In genomic region chr7:126676207-126676606, GRCm38 (mm10) we compare ENCODE assay signal across 9 mouse cellular contexts. TPM values are rescaled to one million over a fixed set of nuclear protein-coding genes. Genes with fewer than 3 reads are reported as not detected.
DNase-seq lines count a peak whose midpoint lies in the region; ATAC-seq lines count a peak whose summit lies in the region.
"Had no signal": no experiment of that assay in that cellular context is flagged by ENCODE, and none has a peak within 500 bp of the region (broad histone marks: within the 10 kb centered on the region; RNA-seq: fewer than 3 reads in every experiment).

TSS of gene Sult1a1 (minus strand) at chr7:126676432.

- peak; percentile 70 for DNase-seq in adrenal gland, postnatal 14 days
- no peak for DNase-seq in spleen, postnatal 36 days (ENCODE audit: low spot score in 2 of 2)
- DNase-seq in right cerebral cortex, postnatal 4 days: no peak
- no peak for DNase-seq in midbrain, embryonic 10.5 days (ENCODE audit: low spot score)

- peak within 1 kb of the TSS; percentile 41; the same call in 1 of the 2 replicates for H3K9ac ChIP-seq in hindbrain, embryonic 16.5 days (ENCODE audit: low read depth, low read length)
- H3K9ac ChIP-seq in hindbrain, embryonic 12.5 days: no peak within 1 kb of the TSS
- H3K9ac ChIP-seq in heart, embryonic 16.5 days (ENCODE audit: low read length): peak within 1 kb of the TSS; percentile 60
- no peak within 1 kb of the TSS for H3K9ac ChIP-seq in liver, embryonic 16.5 days (ENCODE audit: low read depth, low read length)
- H3K9ac ChIP-seq: embryonic facial prominence, embryonic 12.5 days had no signal

- H3K4me1 ChIP-seq in hindbrain, embryonic 16.5 days (ENCODE audit: control insufficient read depth, insufficient read depth, low read depth, low read length): no peaks in the 10 kb centered on the region
- no peaks in the 10 kb centered on the region for H3K4me1 ChIP-seq in hindbrain, embryonic 12.5 days
- peaks cover 17% of the 10 kb centered on the region for H3K4me1 ChIP-seq in heart, embryonic 16.5 days (ENCODE audit: control insufficient read depth, insufficient read depth, low read length)
- H3K4me1 ChIP-seq in liver, embryonic 16.5 days (ENCODE audit: control insufficient read depth, low read depth, low read length): no peaks in the 10 kb centered on the region
- no peaks in the 10 kb centered on the region for H3K4me1 ChIP-seq in midbrain, embryonic 10.5 days
- H3K4me1 ChIP-seq: embryonic facial prominence, embryonic 12.5 days had no signal

- H3K36me3 ChIP-seq in hindbrain, embryonic 16.5 days (ENCODE audit: control insufficient read depth, insufficient read depth, low read length): peaks cover 16% of the 10 kb centered on the region; the same call in 1 of the 2 replicates
- peaks cover 33% of the 10 kb centered on the region for H3K36me3 ChIP-seq in hindbrain, embryonic 12.5 days
- H3K36me3 ChIP-seq in heart, embryonic 16.5 days (ENCODE audit: control insufficient read depth, insufficient read depth): peaks cover 15% of the 10 kb centered on the region
- H3K36me3 ChIP-seq in liver, embryonic 16.5 days (ENCODE audit: control insufficient read depth, insufficient read depth): peaks cover 3% of the 10 kb centered on the region; the same call in 1 of the 2 replicates
- H3K36me3 ChIP-seq in midbrain, embryonic 10.5 days: peaks cover 49% of the 10 kb centered on the region

- H3K4me3 ChIP-seq in hindbrain, embryonic 16.5 days (ENCODE audit: low read length): no peak within 1 kb of the TSS
- H3K4me3 ChIP-seq in hindbrain, embryonic 12.5 days: no peak within 1 kb of the TSS
- H3K4me3 ChIP-seq in heart, embryonic 16.5 days (ENCODE audit: low read length): peak within 1 kb of the TSS; percentile 31
- peak within 1 kb of the TSS; percentile 6 for H3K4me3 ChIP-seq in liver, embryonic 16.5 days (ENCODE audit: low read depth, low read length)
- H3K4me3 ChIP-seq in midbrain, embryonic 10.5 days: no peak within 1 kb of the TSS
- H3K4me3 ChIP-seq: embryonic facial prominence, embryonic 12.5 days had no signal

- no peaks in the 10 kb centered on the region for H3K9me3 ChIP-seq in hindbrain, embryonic 16.5 days (ENCODE audit: control insufficient read depth, low read length)
- no peaks in the 10 kb centered on the region for H3K9me3 ChIP-seq in hindbrain, embryonic 12.5 days (replicated peaks)
- no peaks in the 10 kb centered on the region for H3K9me3 ChIP-seq in heart, embryonic 16.5 days (replicated peaks; ENCODE audit: control insufficient read depth, low read length)
- no peaks in the 10 kb centered on the region for H3K9me3 ChIP-seq in liver, embryonic 16.5 days (replicated peaks; ENCODE audit: control insufficient read depth, low read length)
- no peaks in the 10 kb centered on the region for H3K9me3 ChIP-seq in midbrain, embryonic 10.5 days (replicated peaks)
- H3K9me3 ChIP-seq: embryonic facial prominence, embryonic 12.5 days had no signal

- H3K27me3 ChIP-seq in hindbrain, embryonic 16.5 days (replicated peaks; ENCODE audit: control insufficient read depth, insufficient read depth, low read length): no peaks in the 10 kb centered on the region
- H3K27me3 ChIP-seq in hindbrain, embryonic 12.5 days: no peaks in the 10 kb centered on the region
- H3K27me3 ChIP-seq in heart, embryonic 16.5 days (ENCODE audit: control insufficient read depth, insufficient read depth, low read length): no peaks in the 10 kb centered on the region
- H3K27me3 ChIP-seq in liver, embryonic 16.5 days (ENCODE audit: control insufficient read depth, insufficient read depth, low read depth, low read length): no peaks in the 10 kb centered on the region
- H3K27me3 ChIP-seq in midbrain, embryonic 10.5 days (ENCODE audit: low read depth, poor library complexity, severe bottlenecking): no peaks in the 10 kb centered on the region
- H3K27me3 ChIP-seq: embryonic facial prominence, embryonic 12.5 days had no signal

- no peak for ATAC-seq in hindbrain, embryonic 16.5 days
- ATAC-seq in hindbrain, embryonic 12.5 days (ENCODE audit: low FRiP score): no peak
- ATAC-seq in heart, embryonic 16.5 days (replicated peaks; ENCODE audit: extremely low read depth, insufficient read depth, low FRiP score): peak; percentile 74
- ATAC-seq in liver, embryonic 16.5 days (ENCODE audit: low read depth): peak; percentile 77

- WGBS in hindbrain, embryonic 16.5 days: 75% methylated on average over 1 of the region's 1 CpGs
- 86% methylated on average over 1 of the region's 1 CpGs for WGBS in hindbrain, embryonic 12.5 days
- 22% methylated on average over 1 of the region's 1 CpGs for WGBS in heart, embryonic 16.5 days
- 48% methylated on average over 1 of the region's 1 CpGs for WGBS in liver, embryonic 16.5 days (ENCODE audit: insufficient replicate concordance)
- WGBS in midbrain, embryonic 10.5 days: 89% methylated on average over 1 of the region's 1 CpGs

- peak within 1 kb of the TSS; percentile 44; the same call in 1 of the 2 replicates for H3K27ac ChIP-seq in hindbrain, embryonic 16.5 days (ENCODE audit: low read depth, low read length)
- no peak within 1 kb of the TSS for H3K27ac ChIP-seq in hindbrain, embryonic 12.5 days
- H3K27ac ChIP-seq in heart, embryonic 16.5 days (ENCODE audit: low read length): peak within 1 kb of the TSS; percentile 89
- peak within 1 kb of the TSS; percentile 54 for H3K27ac ChIP-seq in liver, embryonic 16.5 days (ENCODE audit: low read length)
- no peak within 1 kb of the TSS for H3K27ac ChIP-seq in midbrain, embryonic 10.5 days (replicated peaks)
- H3K27ac ChIP-seq: embryonic facial prominence, embryonic 12.5 days had no signal

- no peak within 1 kb of the TSS for H3K4me2 ChIP-seq in hindbrain, embryonic 16.5 days (ENCODE audit: low read length)
- no peak within 1 kb of the TSS for H3K4me2 ChIP-seq in hindbrain, embryonic 12.5 days (replicated peaks)
- H3K4me2 ChIP-seq in heart, embryonic 16.5 days (ENCODE audit: low read depth, low read length): peak within 1 kb of the TSS; percentile 51
- peak within 1 kb of the TSS; percentile 12 for H3K4me2 ChIP-seq in liver, embryonic 16.5 days (ENCODE audit: low read depth, low read length)
- H3K4me2 ChIP-seq: embryonic facial prominence, embryonic 12.5 days had no signal

RNA-seq across cellular contexts. Expression of gene Sult1a1, which starts in this region (rescaled TPM):
- polyA plus RNA-seq in hindbrain, embryonic 16.5 days (2015; fragmentation: Nextera tagmentation; extraction: Ambion mirVana): 11.9 and 12.0 TPM in 2 replicates
- 0.65 and 1.4 TPM in 2 replicates for polyA plus RNA-seq in hindbrain, embryonic 12.5 days (2016; fragmentation: Nextera tagmentation; extraction: Ambion mirVana)
- 81.6 and 83.8 TPM in 2 replicates for total RNA-seq in adrenal gland, postnatal 14 days (2021)
- polyA plus RNA-seq in heart, embryonic 16.5 days (2015; fragmentation: Nextera tagmentation; extraction: Ambion mirVana): 17.4 and 18.5 TPM in 2 replicates
- polyA plus RNA-seq in liver, embryonic 16.5 days (2015; fragmentation: Nextera tagmentation; extraction: Ambion mirVana): 69.5 and 88.7 TPM in 2 replicates
- polyA plus RNA-seq in midbrain, embryonic 10.5 days (2016; fragmentation: Nextera tagmentation; extraction: Ambion mirVana): 0.29 TPM in 1 of 2 replicates, not detected in the other

Comparison
In these comparisons a context has a peak if more than half of its experiments do, and no peak if none do; other contexts are left out.
1. H3K27ac ChIP-seq: peak in hindbrain, embryonic 16.5 days (single experiment), heart, embryonic 16.5 days (single experiment) and liver, embryonic 16.5 days (single experiment); none in hindbrain, embryonic 12.5 days (single experiment) and midbrain, embryonic 10.5 days (single experiment).
2. H3K9ac ChIP-seq: peak in hindbrain, embryonic 16.5 days (single experiment) and heart, embryonic 16.5 days (single experiment); none in hindbrain, embryonic 12.5 days (single experiment) and liver, embryonic 16.5 days (single experiment).
3. ATAC-seq: peak in heart, embryonic 16.5 days (single experiment) and liver, embryonic 16.5 days (single experiment); none in hindbrain, embryonic 16.5 days (single experiment) and hindbrain, embryonic 12.5 days (single experiment).
4. H3K4me2 ChIP-seq: peak in heart, embryonic 16.5 days (single experiment) and liver, embryonic 16.5 days (single experiment); none in hindbrain, embryonic 16.5 days (single experiment) and hindbrain, embryonic 12.5 days (single experiment).
5. H3K4me3 ChIP-seq: peak in heart, embryonic 16.5 days (single experiment) and liver, embryonic 16.5 days (single experiment); none in hindbrain, embryonic 16.5 days (single experiment), hindbrain, embryonic 12.5 days (single experiment) and midbrain, embryonic 10.5 days (single experiment).